Mouse (Mus musculus) CH12.LX (cell line): ENCODE measurements around the gene Shisa4. TPM values are rescaled to one million over a fixed set of nuclear protein-coding genes. Genes with fewer than 3 reads are reported as not detected.

ENCODE experiments used
- DNase-seq: peaks from one replicate; pipeline ENCODE4 v3.0.0-alpha.2; 2013; ENCODE audit errors: extremely low read depth
- H3K27ac ChIP-seq: 2 replicates; pipeline ENCODE4 v1.5.1; 2012; ENCODE audit warnings: low read depth, mild to moderate bottlenecking, control low read depth, moderate library complexity; ENCODE audit not compliant: insufficient read depth
- H3K27me3 ChIP-seq: replicated peaks from 2 replicates; pipeline ENCODE3; 2012; ENCODE audit warnings: inconsistent platforms
- H3K36me3 ChIP-seq, 2 experiments: replicated peaks in 1 of 2; 2 replicates each; pipeline versions ENCODE3 to v1.6.1; 2012; ENCODE audit warnings: inconsistent platforms in 1 of 2, low read length in 1 of 2, mild to moderate bottlenecking in 1 of 2, mixed read lengths in 1 of 2, moderate library complexity in 1 of 2; ENCODE audit not compliant: control insufficient read depth in 1 of 2, insufficient read depth in 1 of 2
- H3K4me1 ChIP-seq, 2 experiments: 2 replicates each; pipeline ENCODE4 v1.6.1; 2012; ENCODE audit warnings: inconsistent platforms in 1 of 2, moderate library complexity in 1 of 2; ENCODE audit not compliant: insufficient read depth in 2 of 2, control insufficient read depth in 1 of 2
- H3K4me2 ChIP-seq: 2 replicates; pipeline ENCODE4 v1.6.1; 2012; ENCODE audit warnings: low read depth, mild to moderate bottlenecking, control low read depth; ENCODE audit not compliant: poor library complexity, insufficient read depth, severe bottlenecking
- H3K4me3 ChIP-seq, 3 experiments: fragments of 150-350 bp in 1 of 3; sonication (generic) in 1 of 3; replicated peaks in 1 of 3; 2 replicates each; pipeline versions ENCODE3 to v1.5.1; 2011 to 2012; ENCODE audit warnings: low read depth in 2 of 3, low read length in 2 of 3, mild to moderate bottlenecking in 2 of 3, moderate library complexity in 2 of 3, control low read depth in 1 of 3, improper control_type of control experiment in 1 of 3, inconsistent platforms in 1 of 3, mixed read lengths in 1 of 3; ENCODE audit not compliant: poor library complexity in 1 of 3
- H3K79me2 ChIP-seq: replicated peaks from 2 replicates; pipeline ENCODE4 v1.6.1; 2012; ENCODE audit warnings: mild to moderate bottlenecking, moderate library complexity; ENCODE audit not compliant: control insufficient read depth, poor library complexity, insufficient read depth, severe bottlenecking; ENCODE audit errors: extremely low read depth
- H3K9ac ChIP-seq: 2 replicates; pipeline ENCODE4 v1.6.1; 2012; ENCODE audit warnings: low read depth, mild to moderate bottlenecking, control low read depth, moderate library complexity; ENCODE audit not compliant: insufficient read depth
- H3K9me3 ChIP-seq: replicated peaks from 2 replicates; pipeline ENCODE3; 2012; ENCODE audit warnings: low read length, inconsistent platforms, mixed read lengths
- CHD2 ChIP-seq: IDR thresholded peaks from 2 replicates; pipeline ENCODE4 v1.6.1; 2011; ENCODE audit warnings: low read length, improper control_type of control experiment
- E2F4 ChIP-seq: IDR thresholded peaks from 2 replicates; pipeline ENCODE4 v1.6.1; 2011; ENCODE audit warnings: low read depth, low read length, improper control_type of control experiment; ENCODE audit not compliant: insufficient replicate concordance
- ELF1 ChIP-seq: IDR thresholded peaks from 2 replicates; pipeline ENCODE4 v1.6.1; 2014; ENCODE audit warnings: low read depth, mild to moderate bottlenecking, inconsistent platforms, low read length, improper control_type of control experiment
- ETS1 ChIP-seq: conservative IDR thresholded peaks from 2 replicates; pipeline ENCODE4 v1.6.1; 2012; ENCODE audit warnings: low read depth, mild to moderate bottlenecking, inconsistent platforms, low read length, improper control_type of control experiment, moderate library complexity
- HCFC1 ChIP-seq: IDR thresholded peaks from 2 replicates; pipeline ENCODE4 v1.6.1; 2012; ENCODE audit warnings: low read depth, mild to moderate bottlenecking, inconsistent platforms, low read length, improper control_type of control experiment
- JUN ChIP-seq: IDR thresholded peaks from 2 replicates; pipeline ENCODE4 v1.6.1; 2011; ENCODE audit warnings: low read depth, mild to moderate bottlenecking, low read length, improper control_type of control experiment, moderate library complexity; ENCODE audit not compliant: insufficient read depth
- MAFK ChIP-seq: IDR thresholded peaks from 2 replicates; pipeline ENCODE4 v1.6.1; 2011; ENCODE audit warnings: low read length, improper control_type of control experiment; ENCODE audit not compliant: insufficient replicate concordance
- MAX ChIP-seq: IDR thresholded peaks from 2 replicates; pipeline ENCODE4 v1.6.1; 2011; ENCODE audit warnings: low read length, improper control_type of control experiment
- MEF2A ChIP-seq: IDR thresholded peaks from 2 replicates; pipeline ENCODE4 v1.6.1; 2014; ENCODE audit warnings: low read depth, mild to moderate bottlenecking, inconsistent platforms, low read length, improper control_type of control experiment, borderline replicate concordance
- MYC ChIP-seq: IDR thresholded peaks from 2 replicates; pipeline ENCODE4 v1.6.1; 2011; ENCODE audit warnings: low read depth, mild to moderate bottlenecking, improper control_type of control experiment, low read length
- NRF1 ChIP-seq: IDR thresholded peaks from 2 replicates; pipeline ENCODE4 v1.6.1; 2014; ENCODE audit warnings: low read depth, mild to moderate bottlenecking, inconsistent platforms, low read length, improper control_type of control experiment, moderate library complexity
- TBP ChIP-seq: conservative IDR thresholded peaks from 2 replicates; pipeline ENCODE4 v1.6.1; 2011; ENCODE audit warnings: low read depth, low read length, improper control_type of control experiment
- TCF12 ChIP-seq: IDR thresholded peaks from 2 replicates; pipeline ENCODE4 v1.6.1; 2014; ENCODE audit warnings: low read depth, mild to moderate bottlenecking, inconsistent platforms, low read length, improper control_type of control experiment
- UBTF ChIP-seq: IDR thresholded peaks from 2 replicates; pipeline ENCODE4 v1.6.1; 2012; ENCODE audit warnings: low read depth, mild to moderate bottlenecking, inconsistent platforms, low read length, improper control_type of control experiment, moderate library complexity
- USF1 ChIP-seq: IDR thresholded peaks from 2 replicates; pipeline ENCODE4 v1.6.1; 2014; ENCODE audit warnings: low read depth, mild to moderate bottlenecking, inconsistent platforms, low read length, improper control_type of control experiment
- ZC3H11A ChIP-seq: IDR thresholded peaks from 2 replicates; pipeline ENCODE4 v1.6.1; 2012; ENCODE audit warnings: low read depth, mild to moderate bottlenecking, inconsistent platforms, low read length, improper control_type of control experiment
- ZMIZ1 ChIP-seq: IDR thresholded peaks from 2 replicates; pipeline ENCODE4 v1.6.1; 2012; ENCODE audit warnings: low read depth, mild to moderate bottlenecking, inconsistent platforms, low read length, improper control_type of control experiment
- ZNF384 ChIP-seq: IDR thresholded peaks from 2 replicates; pipeline ENCODE4 v1.6.1; 2012; ENCODE audit warnings: low read depth, low read length, improper control_type of control experiment, inconsistent platforms
- dilution Hi-C: fragments of 300-500 bp; cut with MboI; formaldehyde crosslinking; loops from 2 replicates; pipeline ENCODE4 v1.14.3; 2020; ENCODE audit warnings: low sequenced_read_pairs; ENCODE audit not compliant: extremely low pct_unique_long_range_greater_than_20kb, extremely low pct_ligation_motif_present
- in situ Hi-C: fragments of 300-500 bp; cut with MboI; formaldehyde crosslinking; loops from 3 replicates; pipeline ENCODE4 v1.14.3; 2019; ENCODE audit warnings: low sequenced_read_pairs, low pct_ligation_motif_present, low pct_unique_long_range_greater_than_20kb, mixed read lengths
- polyA plus RNA-seq: library from polyadenylated mRNA; unstranded; fragments of >175 nt; gene quantifications from 2 replicates; pipeline ENCODE4 v1.2.1, GENCODE M21; 2012; ENCODE audit warnings: low read depth; ENCODE audit not compliant: insufficient read length
- total RNA-seq, 2 experiments: library from RNA; depleted of rRNA; stranded (reverse); fragments of 300-350 nt in 1 of 2; fragments of >200 nt in 1 of 2; gene quantifications; 2 replicates each; pipeline ENCODE4 v1.2.3; 2012 to 2014

Shisa4 gene
- total and polyA plus RNA-seq, 3 experiments, result 0.08 to 0.41 TPM; not detected in 1

GRCm38 (mm10) chr1:135378576-135378975, 3.5 kb upstream of the Shisa4 start:
- no peak overlapping the region for H3K4me2 ChIP-seq
- no peaks in the 10 kb centered on the region for H3K79me2 ChIP-seq
- peaks cover 3 to 4% of the 10 kb centered on the region in 2 experiments; a peak in 2 of 4 replicates for H3K4me1 ChIP-seq
- dilution Hi-C loops, result no loop called here
- H3K9ac ChIP-seq, result no peak overlapping the region
- peaks cover 9 to 22% of the 10 kb centered on the region in 2 experiments for H3K36me3 ChIP-seq
- in situ Hi-C loops, result loop anchor here (5.0 kb wide), 1 partner anchor 121 kb away; the partner anchor contains the start of gene Elf3
- no peaks in the 10 kb centered on the region for H3K27me3 ChIP-seq
- no peak for DNase-seq
- TF ChIP-seq NRF1 (no peak), HCFC1 (no peak), ELF1 (no peak), MAX (no peak), E2F4 (no peak), USF1 (no peak), ZC3H11A (no peak), ZMIZ1 (no peak), ZNF384 (no peak), CHD2 (no peak), JUN (no peak), TBP (no peak), MEF2A (no peak), MYC (no peak), TCF12 (no peak), ETS1 (no peak), UBTF (no peak), MAFK (no peak)
- H3K9me3 ChIP-seq, result no peaks in the 10 kb centered on the region
- no peak overlapping the region for H3K27ac ChIP-seq
- H3K4me3 ChIP-seq, result no peak overlapping the region

- no peaks in the 10 kb centered on the region for H3K9me3 ChIP-seq
- H3K79me2 ChIP-seq, result no peaks in the 10 kb centered on the region
- H3K9ac ChIP-seq, result no peak overlapping the region
- no peaks in the 10 kb centered on the region for H3K27me3 ChIP-seq
- H3K27ac ChIP-seq, result no peak overlapping the region
- DNase-seq, result no peak
- dilution Hi-C loops (no loop called here), in situ Hi-C loops (loop anchor here (5.0 kb wide), 1 partner anchor 202 kb away; no protein-coding TSS in a partner anchor)
- no peak for TF ChIP-seq MAFK
- TF ChIP-seq ZC3H11A, result no peak
- H3K36me3 ChIP-seq, result no peaks in the 10 kb centered on the region
- H3K4me1 ChIP-seq, result peaks cover 4 to 6% of the 10 kb centered on the region in 2 experiments; a peak in 2 of 4 replicates
- peak overlapping the region in 1 of 3 experiments; percentile 13 for H3K4me3 ChIP-seq
- H3K4me2 ChIP-seq, result peak overlapping the region; percentile 57
These were observed 716 bp downstream of the Shisa4 start for GRCm38 (mm10) chr1:135374175-135374867.
